ENCODE assay signal across 16 mouse cellular contexts in the genomic region with DNA sequence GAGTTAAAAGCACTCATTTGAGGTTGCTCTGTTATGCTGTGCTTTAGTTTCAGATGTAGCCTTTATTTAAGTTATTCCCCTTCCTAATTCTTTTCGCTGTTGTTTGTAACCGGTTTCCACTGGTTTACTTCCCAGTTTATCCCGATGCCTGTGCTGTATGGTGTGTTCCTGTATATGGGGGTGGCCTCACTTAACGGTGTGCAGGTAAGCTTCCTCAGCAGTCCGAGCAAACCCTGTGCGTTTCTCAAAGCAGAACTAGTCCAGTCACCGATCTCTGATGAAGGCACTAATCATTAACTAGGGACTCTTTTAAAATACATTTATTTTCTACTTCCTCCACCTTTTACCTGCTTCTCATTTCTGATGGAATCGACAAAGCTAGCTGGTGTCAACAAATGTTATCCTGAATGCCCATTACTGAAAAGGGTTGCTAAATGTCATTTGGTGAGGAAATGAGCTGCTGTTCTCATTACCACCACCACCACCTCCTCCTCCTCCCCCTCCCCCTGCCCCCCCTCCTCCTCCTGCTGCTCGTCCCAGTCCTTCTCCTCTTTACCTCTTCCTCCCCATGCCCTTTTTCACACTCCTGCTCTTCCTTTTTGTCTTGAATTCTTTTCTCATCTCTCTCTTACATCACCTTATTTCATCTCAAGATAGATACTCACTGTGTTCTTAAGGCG.
A peak's percentile ranks its signal among the peaks of the same experiment; 100 is the strongest.
DNase-seq lines count a peak whose midpoint lies in the region; ATAC-seq and TF ChIP-seq lines count a peak whose summit lies in the region.
"Had no signal": no experiment of that assay in that cellular context is flagged by ENCODE, and none has a peak within 500 bp of the region (broad histone marks: within the 10 kb centered on the region; RNA-seq: fewer than 3 reads in every experiment).

No protein-coding gene starts in this region.

- 44% methylated on average over 10 of the region's 10 CpGs for WGBS in forebrain, embryonic 14.5 days
- WGBS in forebrain, embryonic 10.5 days, result 65% methylated on average over 10 of the region's 10 CpGs
- WGBS in kidney, postnatal 0 days, result 28% methylated on average over 10 of the region's 10 CpGs
- WGBS in liver, embryonic 16.5 days (ENCODE audit: insufficient replicate concordance), result 35% methylated on average over 10 of the region's 10 CpGs

- no peak for DNase-seq in forebrain, embryonic 14.5 days (ENCODE audit: low spot score)
- no peak for DNase-seq in forebrain, embryonic 10.5 days (ENCODE audit: extremely low spot score, low spot score)
- DNase-seq in layer of hippocampus, adult 2 months (ENCODE audit: low spot score in 2 of 2), result no peak
- no peak for DNase-seq in layer of hippocampus, adult 9-10 months (ENCODE audit: low spot score)
- DNase-seq in kidney, postnatal 0 days (ENCODE audit: low spot score), result peak; percentile 17
- no peak for DNase-seq in thymus, postnatal 14 days
- DNase-seq: adrenal gland, postnatal 36 days; lung, adult 18-20 months; lung, postnatal 36 days; spleen, adult 18-20 months had no signal

- no peak for TF ChIP-seq CTCF in layer of hippocampus, adult 2 months (conservative IDR thresholded peaks at IDR 0.05)
- TF ChIP-seq CTCF in kidney, postnatal 0 days (IDR thresholded peaks at IDR 0.05; ENCODE audit: low read depth), result no peak

- H3K36me3 ChIP-seq in forebrain, embryonic 14.5 days (ENCODE audit: control insufficient read depth, insufficient read depth, low read length), result no peaks in the 10 kb centered on the region
- no peaks in the 10 kb centered on the region for H3K36me3 ChIP-seq in forebrain, embryonic 10.5 days (replicated peaks)
- H3K36me3 ChIP-seq in kidney, postnatal 0 days (ENCODE audit: insufficient read depth, low read length), result no peaks in the 10 kb centered on the region
- H3K36me3 ChIP-seq in liver, embryonic 16.5 days (ENCODE audit: control insufficient read depth, insufficient read depth), result no peaks in the 10 kb centered on the region
- H3K36me3 ChIP-seq: hindbrain, embryonic 13.5 days; midbrain, embryonic 10.5 days; neural tube, embryonic 15.5 days had no signal

- no peak overlapping the region for H3K27ac ChIP-seq in forebrain, embryonic 14.5 days (ENCODE audit: low read depth, low read length)
- no peak overlapping the region for H3K27ac ChIP-seq in forebrain, embryonic 10.5 days
- H3K27ac ChIP-seq in layer of hippocampus, adult 2 months, result peak overlapping the region; percentile 73
- no peak overlapping the region for H3K27ac ChIP-seq in kidney, postnatal 0 days
- H3K27ac ChIP-seq in liver, embryonic 16.5 days (ENCODE audit: low read length), result no peak overlapping the region
- H3K27ac ChIP-seq: hindbrain, embryonic 13.5 days; midbrain, embryonic 10.5 days; neural tube, embryonic 15.5 days had no signal

- no peaks in the 10 kb centered on the region for H3K27me3 ChIP-seq in forebrain, embryonic 14.5 days (replicated peaks; ENCODE audit: control insufficient read depth, insufficient read depth, low read length)
- H3K27me3 ChIP-seq in forebrain, embryonic 10.5 days (ENCODE audit: poor library complexity, severe bottlenecking), result no peaks in the 10 kb centered on the region
- H3K27me3 ChIP-seq in kidney, postnatal 0 days (ENCODE audit: insufficient read depth, low read length), result no peaks in the 10 kb centered on the region
- no peaks in the 10 kb centered on the region for H3K27me3 ChIP-seq in liver, embryonic 16.5 days (ENCODE audit: control insufficient read depth, insufficient read depth, low read depth, low read length)
- H3K27me3 ChIP-seq: hindbrain, embryonic 13.5 days; neural tube, embryonic 15.5 days; Patski had no signal

- no peak overlapping the region for H3K9ac ChIP-seq in forebrain, embryonic 14.5 days (ENCODE audit: low read length)
- no peak overlapping the region for H3K9ac ChIP-seq in kidney, postnatal 0 days (ENCODE audit: low read depth, low read length)
- no peak overlapping the region for H3K9ac ChIP-seq in liver, embryonic 16.5 days (ENCODE audit: low read depth, low read length)
- H3K9ac ChIP-seq: hindbrain, embryonic 13.5 days; neural tube, embryonic 15.5 days had no signal

- no peak overlapping the region for H3K4me3 ChIP-seq in forebrain, embryonic 14.5 days (ENCODE audit: low read depth, low read length)
- H3K4me3 ChIP-seq in forebrain, embryonic 10.5 days, result no peak overlapping the region
- H3K4me3 ChIP-seq in layer of hippocampus, adult 2 months, result no peak overlapping the region; the same call in 1 of the 2 replicates
- H3K4me3 ChIP-seq in kidney, postnatal 0 days (replicated peaks; ENCODE audit: low read depth, low read length), result no peak overlapping the region
- no peak overlapping the region; the same call in 1 of the 2 replicates for H3K4me3 ChIP-seq in liver, embryonic 16.5 days (ENCODE audit: low read depth, low read length)
- H3K4me3 ChIP-seq: hindbrain, embryonic 13.5 days; midbrain, embryonic 10.5 days; neural tube, embryonic 15.5 days had no signal

- no peaks in the 10 kb centered on the region for H3K9me3 ChIP-seq in forebrain, embryonic 14.5 days (replicated peaks; ENCODE audit: control insufficient read depth, low read length)
- no peaks in the 10 kb centered on the region for H3K9me3 ChIP-seq in forebrain, embryonic 10.5 days
- no peaks in the 10 kb centered on the region for H3K9me3 ChIP-seq in kidney, postnatal 0 days (replicated peaks; ENCODE audit: low read length)
- H3K9me3 ChIP-seq in liver, embryonic 16.5 days (replicated peaks; ENCODE audit: control insufficient read depth, low read length), result no peaks in the 10 kb centered on the region
- H3K9me3 ChIP-seq: hindbrain, embryonic 13.5 days; midbrain, embryonic 10.5 days; neural tube, embryonic 15.5 days had no signal

- no peak overlapping the region for H3K4me2 ChIP-seq in forebrain, embryonic 14.5 days (ENCODE audit: low read length)
- H3K4me2 ChIP-seq in kidney, postnatal 0 days (ENCODE audit: low read length), result 0 out of 2 replicates have a peak overlapping the region, but pooled peaks have one; percentile 10
- peak overlapping the region; percentile 6; the same call in 1 of the 2 replicates for H3K4me2 ChIP-seq in liver, embryonic 16.5 days (ENCODE audit: low read depth, low read length)
- H3K4me2 ChIP-seq: hindbrain, embryonic 13.5 days; neural tube, embryonic 15.5 days had no signal

- ATAC-seq in forebrain, embryonic 14.5 days, result 0 out of 2 replicates have a peak, but pooled peaks have one; percentile 32
- no peak; the same call in 1 of the 2 replicates for ATAC-seq in kidney, postnatal 0 days (replicated peaks; ENCODE audit: low FRiP score, low read depth)
- ATAC-seq in liver, embryonic 16.5 days (ENCODE audit: low read depth), result peak; percentile 40
- ATAC-seq in erythroid progenitor cell, adult 5-6 weeks (replicated peaks; ENCODE audit: low FRiP score, poor library complexity, severe bottlenecking), result no peak
- ATAC-seq: Patski had no signal

- no peaks in the 10 kb centered on the region for H3K4me1 ChIP-seq in forebrain, embryonic 14.5 days (ENCODE audit: control insufficient read depth, insufficient read depth, low read length)
- H3K4me1 ChIP-seq in forebrain, embryonic 10.5 days, result peaks cover 16% of the 10 kb centered on the region
- peaks cover 6% of the 10 kb centered on the region; the same call in 1 of the 2 replicates for H3K4me1 ChIP-seq in kidney, postnatal 0 days (replicated peaks; ENCODE audit: insufficient read depth, low read length)
- no peaks in the 10 kb centered on the region for H3K4me1 ChIP-seq in liver, embryonic 16.5 days (ENCODE audit: control insufficient read depth, low read depth, low read length)
- H3K4me1 ChIP-seq: hindbrain, embryonic 13.5 days; midbrain, embryonic 10.5 days; neural tube, embryonic 15.5 days had no signal

Comparison
In these comparisons a context has a peak if more than half of its experiments do, and no peak if none do; other contexts are left out.
1. ATAC-seq: peak in forebrain, embryonic 14.5 days (single experiment) and liver, embryonic 16.5 days (single experiment); none in kidney, postnatal 0 days (single experiment) and erythroid progenitor cell, adult 5-6 weeks (single experiment).